Mouse (Mus musculus): ENCODE results near the gene Adam6b.
"Not testable (repeated sequence)": the region's sequence is repeated elsewhere in the genome, so short reads cannot be mapped to it uniquely, and the experiment has no call there.

Gene Adam6b

GRCm38 (mm10) chr12:113489211-113489610 is at the start of gene Adam6b:
Gene Adam6b, plus strand, starts transcription at chr12:113489511.
- not testable (repeated sequence) for DNase-seq (ENCODE audit: low spot score in 2 of 2)

DNA sequence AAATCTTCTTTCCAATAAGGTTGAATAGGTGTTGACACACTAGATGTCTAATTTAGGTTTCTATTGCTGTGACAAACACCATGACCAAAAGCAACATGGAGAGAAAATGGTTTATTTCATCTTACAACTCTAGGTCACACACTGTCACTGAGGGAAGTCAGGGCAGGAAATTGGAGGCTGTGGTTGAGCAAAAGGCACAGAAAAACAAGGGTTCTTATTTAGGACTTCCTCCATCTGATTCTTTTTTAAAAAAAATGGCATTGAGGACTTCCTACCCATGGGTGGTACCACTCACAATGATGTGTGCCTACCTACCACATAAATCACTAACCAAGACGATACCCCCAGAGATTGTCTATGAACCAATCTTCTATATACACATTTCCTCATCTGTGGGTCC is 43.2 kb upstream of the Adam6b start:
- DNase-seq (ENCODE audit: low spot score in 2 of 2) = no peak

DNA sequence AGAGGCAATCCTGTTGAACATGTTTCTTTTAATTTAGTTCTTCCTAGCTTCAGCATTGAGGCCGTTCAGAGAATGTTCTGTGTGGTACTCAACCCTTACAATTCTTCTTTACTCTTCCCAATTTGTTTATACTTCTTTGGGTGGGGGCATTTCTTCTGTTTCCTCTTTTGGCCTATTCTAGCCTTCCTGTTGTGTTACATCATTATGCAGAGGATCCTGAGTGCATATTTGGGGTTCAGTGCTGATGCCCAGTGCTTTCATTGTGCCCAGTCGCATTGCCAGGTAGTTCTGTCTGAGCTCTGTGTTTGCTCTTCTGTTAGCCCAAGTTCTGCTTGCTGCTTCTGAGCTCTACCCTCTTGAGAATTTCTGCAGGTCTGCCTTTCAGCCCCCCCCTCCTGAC is 13.1 kb upstream of the Adam6b start:
- no peak for DNase-seq (ENCODE audit: low spot score in 2 of 2)

- DNase-seq (ENCODE audit: low spot score in 2 of 2) = no peak
Measured at GRCm38 (mm10) chr12:113482147-113482546, 7.2 kb upstream of the Adam6b start.

GRCm38 (mm10) chr12:113482661-113483389 is 6.5 kb upstream of the Adam6b start:
- no peak for DNase-seq (ENCODE audit: low spot score in 2 of 2)

- DNase-seq (ENCODE audit: low spot score in 2 of 2) = no peak
Measured at GRCm38 (mm10) chr12:113483492-113484162, 5.7 kb upstream of the Adam6b start.

DNA sequence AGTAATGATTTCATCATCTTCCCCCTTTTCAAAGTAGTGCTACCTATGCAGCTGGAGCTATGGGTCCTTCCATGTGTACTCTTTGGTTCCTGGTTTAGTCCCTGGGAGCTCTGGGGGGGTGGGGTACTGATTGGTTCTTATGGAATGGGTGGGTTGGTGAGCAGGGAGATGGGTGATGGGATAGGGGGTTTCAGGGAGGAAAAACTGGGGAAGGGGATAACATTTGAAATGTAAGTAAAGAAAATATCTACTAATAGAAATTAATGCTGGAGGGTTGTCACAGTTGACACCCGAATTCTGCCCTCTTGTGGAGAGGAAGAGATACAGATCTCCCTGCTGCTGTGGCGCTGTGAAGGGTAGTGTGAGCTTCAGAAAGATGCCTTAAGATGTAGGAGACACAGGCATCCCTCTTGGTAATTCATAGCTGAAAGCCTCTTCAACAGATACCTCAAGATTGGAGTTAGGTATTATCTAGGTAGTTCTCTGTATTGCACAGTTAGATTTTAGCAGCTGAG is 4.3 kb upstream of the Adam6b start:
- no peak for DNase-seq (ENCODE audit: low spot score in 2 of 2)

- DNase-seq (ENCODE audit: low spot score in 2 of 2) = peak; percentile 8 to 14
Measured at GRCm38 (mm10) chr12:113487693-113488092, 1.6 kb upstream of the Adam6b start.

DNA sequence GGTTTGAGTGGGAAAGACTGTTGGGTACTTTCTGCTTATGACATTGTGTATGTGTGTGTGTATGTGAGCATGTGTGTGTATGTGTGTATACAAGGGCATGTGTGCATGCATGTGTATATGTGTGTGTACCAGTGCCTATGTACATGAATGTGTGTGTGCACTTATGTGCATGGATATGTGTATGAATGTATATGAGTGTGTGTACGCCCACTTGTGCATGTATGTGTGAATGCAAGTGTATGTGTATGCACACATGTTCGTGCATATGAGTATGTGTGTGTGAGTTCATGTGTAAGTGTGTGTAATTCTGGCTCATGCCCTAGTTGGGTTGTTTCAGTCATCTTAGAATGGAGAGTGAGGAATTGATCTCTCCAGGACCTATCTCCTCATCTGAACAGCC is 36.6 kb downstream of the Adam6b start:
- DNase-seq (ENCODE audit: low spot score in 2 of 2) = no peak
